Mouse (Mus musculus) small intestine, adult 2 months (tissue): ENCODE measurements around the gene Tespa1. TPM values are rescaled to one million over a fixed set of nuclear protein-coding genes. Genes with fewer than 3 reads are reported as not detected.
"Not testable (repeated sequence)": the region's sequence is repeated elsewhere in the genome, so short reads cannot be mapped to it uniquely, and the experiment has no call there.

Experiments
- H3K27ac ChIP-seq: fragments of 200-500 bp; 2 replicates; pipeline ENCODE4 v1.5.1; 2012; ENCODE audit warnings: low read depth, low read length, control low read depth, inconsistent platforms; ENCODE audit not compliant: insufficient read depth
- H3K27me3 ChIP-seq: fragments of 200-500 bp; 2 replicates; pipeline ENCODE4 v1.6.1; 2012; ENCODE audit warnings: mild to moderate bottlenecking, moderate library complexity, low read length, inconsistent platforms; ENCODE audit not compliant: control insufficient read depth, insufficient read depth
- H3K36me3 ChIP-seq: fragments of 200-500 bp; 2 replicates; pipeline ENCODE4 v1.6.1; 2012; ENCODE audit warnings: mild to moderate bottlenecking, low read length, control low read depth, inconsistent platforms; ENCODE audit not compliant: control insufficient read depth, insufficient read depth
- H3K4me1 ChIP-seq: fragments of 200-500 bp; 2 replicates; pipeline ENCODE4 v1.6.1; 2012; ENCODE audit warnings: low read length, inconsistent platforms, mixed read lengths; ENCODE audit not compliant: control insufficient read depth, insufficient read depth, insufficient read length
- H3K4me3 ChIP-seq: fragments of 200-500 bp; 2 replicates; pipeline ENCODE4 v1.5.1; 2012; ENCODE audit warnings: low read depth, mild to moderate bottlenecking, control low read depth, inconsistent platforms, low read length, moderate library complexity
- CTCF ChIP-seq: fragments of 200-500 bp; IDR thresholded peaks from 2 replicates; pipeline ENCODE4 v1.5.1; 2012; ENCODE audit warnings: low read depth, mild to moderate bottlenecking, control low read depth, inconsistent platforms, low read length, moderate library complexity, mixed read lengths; ENCODE audit not compliant: insufficient replicate concordance, insufficient read length; ENCODE audit errors: extremely low read depth
- POLR2A ChIP-seq: fragments of 200-500 bp; IDR thresholded peaks from 2 replicates; pipeline ENCODE4 v1.6.1; 2012; ENCODE audit warnings: low read depth, mild to moderate bottlenecking, control low read depth, inconsistent platforms, low read length, moderate library complexity
- WGBS: fragments of 180-500 bp; shearing (Covaris S2); methylation state at CpG from one replicate; pipeline ENCODE4 v1.1.7; 2018; 5-methylcytosine and 5-hydroxymethylcytosine counted together
- polyA plus RNA-seq: library from polyadenylated mRNA; depleted of rRNA; stranded (reverse); fragments of >200 nt; gene quantifications from 2 replicates; pipeline ENCODE4 v1.2.3, GENCODE M21; 2012

Gene Tespa1
- polyA plus RNA-seq, 1 experiment: 0.25 TPM

DNA sequence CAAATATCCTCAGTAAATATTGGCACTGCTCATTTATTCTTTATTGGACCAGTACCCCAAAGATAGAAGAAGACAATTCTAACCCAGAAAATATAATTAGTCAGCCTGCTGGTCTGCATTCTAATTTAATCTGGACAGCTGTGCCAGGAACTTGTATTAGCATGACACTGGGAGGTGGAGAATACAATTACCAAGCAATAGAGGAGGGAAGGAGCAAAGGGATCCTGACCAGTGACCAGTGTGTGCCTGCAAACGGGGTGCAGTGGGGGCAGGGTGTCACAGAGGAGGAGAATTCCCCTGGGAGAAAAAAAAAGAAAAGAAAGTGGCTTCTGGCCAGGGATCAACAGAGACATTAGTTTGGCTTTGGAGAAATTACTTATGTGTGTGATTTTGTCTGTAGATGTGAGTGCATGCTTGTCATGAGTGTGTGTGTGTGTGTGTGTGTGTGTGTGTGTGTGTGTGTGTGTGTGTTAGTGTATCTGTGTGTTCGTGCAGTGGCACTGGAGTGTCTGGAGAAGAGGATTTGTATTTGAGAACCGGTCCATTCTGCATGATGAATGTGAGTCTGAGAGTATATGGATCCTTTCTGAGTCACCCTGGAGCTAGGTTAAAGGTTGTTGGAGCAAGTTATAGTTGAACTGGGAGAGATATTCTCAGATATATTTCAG, 28.8 kb upstream of the Tespa1 start:
- TF ChIP-seq POLR2A: no peak
- TF ChIP-seq CTCF: no peak
- WGBS: 18% methylated on average over 3 of the region's 3 CpGs
- H3K4me3 ChIP-seq: no peak overlapping the region
- no peaks in the 10 kb centered on the region for H3K27me3 ChIP-seq
- no peak overlapping the region for H3K27ac ChIP-seq
- H3K4me1 ChIP-seq: no peaks in the 10 kb centered on the region
- no peaks in the 10 kb centered on the region for H3K36me3 ChIP-seq

DNA sequence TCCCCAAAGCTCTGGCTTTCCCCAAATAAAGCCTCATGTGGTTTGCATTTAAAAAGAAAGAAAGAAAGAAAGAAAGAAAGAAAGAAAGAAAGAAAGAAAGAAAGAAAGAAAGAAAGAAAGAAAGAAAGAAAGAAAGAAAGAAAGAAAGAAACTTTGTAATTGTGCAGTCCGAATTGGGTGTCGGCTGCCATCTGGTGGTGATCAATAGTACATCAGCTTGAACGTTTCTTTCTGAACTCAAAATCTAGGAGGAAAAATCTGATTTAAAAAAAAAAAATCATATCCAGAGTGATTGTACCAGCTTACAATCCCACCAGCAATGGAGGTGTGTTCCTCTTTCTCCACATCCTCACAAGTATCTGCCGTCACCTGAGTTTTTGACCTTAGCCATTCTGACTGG, 23.9 kb upstream of the Tespa1 start:
- H3K27ac ChIP-seq, H3K4me3 ChIP-seq, H3K36me3 ChIP-seq, H3K27me3 ChIP-seq, H3K4me1 ChIP-seq: not testable (repeated sequence)
- WGBS: 19% methylated on average over 4 of the region's 4 CpGs

DNA sequence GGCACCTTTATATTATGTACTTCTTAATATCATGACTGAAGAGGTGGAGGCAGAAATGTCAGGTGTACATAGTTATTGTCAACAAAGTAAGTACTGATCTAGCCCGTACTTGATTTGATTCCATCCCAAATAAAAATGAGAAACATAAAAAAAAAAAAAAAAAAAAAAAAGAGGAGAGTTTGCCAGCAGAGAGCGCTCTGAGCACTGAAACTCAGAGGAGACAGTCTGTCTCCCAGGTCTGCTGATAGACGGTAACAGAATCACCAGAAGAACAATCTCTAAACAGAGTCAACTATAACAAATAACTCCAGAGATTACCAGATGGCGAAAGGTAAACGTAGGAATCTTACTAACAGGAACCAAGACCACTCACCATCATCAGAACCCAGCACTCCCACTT, 18.5 kb upstream of the Tespa1 start:
- not testable (repeated sequence) for H3K4me3 ChIP-seq, H3K27ac ChIP-seq, H3K36me3 ChIP-seq, H3K27me3 ChIP-seq, H3K4me1 ChIP-seq
- 72% methylated on average over 4 of the region's 5 CpGs for WGBS

DNA sequence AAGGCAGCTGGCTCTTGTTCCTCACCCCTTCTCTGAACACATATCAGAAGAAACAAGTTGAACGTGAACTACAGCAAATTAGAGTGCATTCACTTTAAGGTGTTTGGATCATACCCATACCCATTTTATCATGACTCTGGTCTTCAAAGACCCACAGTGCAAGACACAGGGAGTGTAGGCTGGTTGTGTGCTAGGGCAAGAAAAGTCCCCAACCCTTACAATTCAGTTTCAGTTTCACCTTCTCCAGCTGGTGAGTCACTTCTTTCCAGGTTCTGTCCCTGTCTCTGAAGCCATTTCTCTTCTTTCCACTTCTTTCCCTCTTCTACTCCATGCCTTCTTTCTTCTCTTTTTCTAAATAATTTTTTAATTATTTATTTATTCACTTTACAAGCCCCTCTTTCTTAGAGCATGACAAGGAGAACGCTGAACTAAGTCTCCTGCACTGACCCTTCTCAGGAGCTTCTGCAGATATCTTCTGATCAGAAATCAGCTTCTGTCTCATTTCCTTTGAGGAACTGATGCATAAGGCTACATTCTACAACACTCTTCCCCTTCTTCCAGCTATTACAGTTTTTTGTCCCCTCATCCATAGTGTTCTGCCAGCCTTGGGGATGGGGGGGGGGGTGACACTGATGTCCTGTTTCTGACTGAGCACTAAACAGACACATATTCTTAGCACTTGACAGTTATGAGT, 11.0 kb upstream of the Tespa1 start:
- H3K4me1 ChIP-seq: no peaks in the 10 kb centered on the region
- no peaks in the 10 kb centered on the region for H3K27me3 ChIP-seq
- H3K4me3 ChIP-seq: no peak overlapping the region
- H3K36me3 ChIP-seq: no peaks in the 10 kb centered on the region
- no peak for TF ChIP-seq POLR2A
- no peak for TF ChIP-seq CTCF
- WGBS: 69% methylated on average over 2 of the region's 2 CpGs
- H3K27ac ChIP-seq: no peak overlapping the region

DNA sequence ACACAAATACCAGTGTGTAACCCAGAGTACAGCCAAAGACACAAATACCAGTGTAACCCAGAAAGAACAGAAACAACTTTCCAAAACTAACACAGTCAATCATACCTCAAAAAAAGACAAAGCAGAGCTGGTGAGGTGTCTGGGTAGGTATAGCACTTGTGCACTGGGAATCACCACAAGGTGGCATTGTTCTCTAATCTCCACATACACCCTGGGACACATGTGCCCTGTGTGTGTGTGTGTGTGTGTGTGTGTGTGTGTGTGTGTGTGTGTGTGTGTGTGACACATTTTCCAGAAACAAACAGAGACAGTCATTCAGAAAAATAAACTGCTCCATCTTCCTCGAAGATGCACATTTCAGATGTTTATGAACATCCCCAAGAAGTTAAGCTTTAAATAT, 9.1 kb upstream of the Tespa1 start:
- Histone ChIP-seq H3K27me3 (no peaks in the 10 kb centered on the region), H3K4me1 (no peaks in the 10 kb centered on the region), H3K27ac (no peak overlapping the region), H3K36me3 (no peaks in the 10 kb centered on the region), H3K4me3 (no peak overlapping the region)
- WGBS: 46% methylated on average over 1 of the region's 1 CpGs
- TF ChIP-seq POLR2A: no peak
- TF ChIP-seq CTCF: no peak

DNA sequence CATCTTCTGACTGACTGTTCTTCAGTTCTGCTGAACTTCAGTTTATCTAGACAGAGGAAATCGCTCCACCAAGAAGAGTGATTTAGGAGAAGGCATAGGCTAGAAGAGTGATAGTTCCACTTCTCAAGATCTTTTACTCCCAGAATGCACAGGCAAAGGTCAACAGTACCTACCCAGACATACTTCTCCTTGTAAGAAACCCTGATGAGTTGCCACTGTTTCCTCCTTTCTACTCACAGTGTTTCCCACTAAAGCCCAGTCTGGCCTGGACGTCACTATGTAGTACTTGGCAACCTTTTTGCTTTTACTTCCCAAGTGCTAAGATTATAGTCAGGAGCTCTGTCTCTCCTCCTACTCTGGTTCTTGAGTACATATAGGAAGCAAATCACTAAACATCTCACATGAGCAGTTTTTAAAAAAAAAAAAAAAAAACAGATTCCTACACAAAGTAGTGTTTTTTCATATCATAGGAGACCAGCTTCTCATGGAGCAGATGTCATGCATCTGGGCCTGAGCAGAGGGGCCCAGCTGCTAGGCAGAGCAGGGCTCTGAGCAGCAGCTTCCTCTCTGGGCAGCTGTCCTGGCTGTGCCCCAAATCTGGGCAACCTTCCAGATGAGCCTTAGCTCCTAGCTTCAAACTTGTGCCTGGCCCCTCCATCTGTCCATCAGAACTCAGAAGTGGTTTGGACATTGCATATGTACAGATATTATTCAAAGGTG, 8.4 kb upstream of the Tespa1 start:
- Histone ChIP-seq H3K27ac (no peak overlapping the region), H3K27me3 (no peaks in the 10 kb centered on the region), H3K4me3 (no peak overlapping the region), H3K36me3 (no peaks in the 10 kb centered on the region), H3K4me1 (no peaks in the 10 kb centered on the region)
- 54% methylated on average over 2 of the region's 2 CpGs for WGBS
- no peak for TF ChIP-seq CTCF
- TF ChIP-seq POLR2A: no peak

DNA sequence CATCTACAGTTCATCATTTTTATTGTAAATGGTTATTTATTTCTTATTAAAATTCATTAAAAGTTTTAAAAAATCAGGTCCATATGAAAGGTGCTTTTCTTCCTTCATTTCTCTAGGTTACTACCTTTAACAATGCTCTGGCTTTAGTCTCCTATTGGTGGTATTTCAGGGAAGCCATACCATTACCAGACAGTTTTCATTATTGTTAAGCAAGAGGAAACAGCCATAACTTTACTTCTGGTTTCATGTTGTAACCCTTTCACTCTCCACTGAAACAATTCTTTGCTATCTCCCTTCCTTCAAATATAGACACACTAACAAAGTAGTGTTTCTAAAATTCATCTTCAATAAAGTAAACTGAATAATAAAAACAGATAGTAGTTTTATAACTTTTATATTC, 6.8 kb upstream of the Tespa1 start:
- no peak for TF ChIP-seq CTCF
- no peak for TF ChIP-seq POLR2A
- H3K36me3 ChIP-seq: no peaks in the 10 kb centered on the region
- no peaks in the 10 kb centered on the region for H3K27me3 ChIP-seq
- H3K4me1 ChIP-seq: no peaks in the 10 kb centered on the region
- H3K27ac ChIP-seq: no peak overlapping the region
- no peak overlapping the region for H3K4me3 ChIP-seq
